Mouse (Mus musculus) liver, postnatal 0 days (tissue): ENCODE measurements at regions not wholly inside any gene's neighbourhood (a gene's known extent, or its start where the extent isn't known, plus 50 kb on each side); places are given as distances from the start of the nearest gene placed in this dataset.

Experiments
- CTCF ChIP-seq: sonication (generic); IDR thresholded peaks from 2 replicates; pipeline ENCODE4 v1.5.1; 2016; ENCODE audit warnings: antibody characterized with exemption, low read depth
- EP300 ChIP-seq: IDR thresholded peaks from 2 replicates; pipeline ENCODE4 v1.6.1; 2016; ENCODE audit warnings: antibody characterized with exemption, low read depth, mild to moderate bottlenecking

DNA sequence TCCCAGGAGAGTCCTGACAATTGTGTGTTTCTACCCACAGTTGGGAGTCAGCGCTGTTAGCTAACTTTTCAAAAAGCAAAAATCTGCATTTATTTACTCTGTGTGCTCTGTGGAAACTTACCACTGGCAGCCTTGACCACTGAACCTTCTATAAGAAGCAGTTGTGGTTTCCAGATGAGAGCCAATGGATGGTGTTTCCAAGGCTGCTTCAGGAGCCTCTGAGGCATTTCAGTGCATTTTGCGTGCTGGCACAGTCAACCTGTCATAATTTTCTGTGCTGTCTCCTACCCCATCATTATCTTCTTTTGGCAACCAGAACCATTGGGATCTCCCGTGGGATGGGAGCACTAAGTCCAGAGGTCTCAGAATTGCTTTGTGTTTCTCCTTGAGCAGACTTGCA is 60.3 kb downstream of the 4930544G11Rik start:
- no peak for TF ChIP-seq CTCF
- TF ChIP-seq EP300 = no peak
